Comparison of ENCODE assay signal across 9 mouse cellular contexts in genomic region chr11:95857306-95857705, GRCm38 (mm10). TPM values are rescaled to one million over a fixed set of nuclear protein-coding genes. Genes with fewer than 3 reads are reported as not detected.
DNase-seq lines count a peak whose midpoint lies in the region; ATAC-seq and TF ChIP-seq lines count a peak whose summit lies in the region.
"Had no signal": no experiment of that assay in that cellular context is flagged by ENCODE, and none has a peak within 500 bp of the region (broad histone marks: within the 10 kb centered on the region; RNA-seq: fewer than 3 reads in every experiment).

No protein-coding gene starts in this region.

- ATAC-seq in liver, embryonic 14.5 days (ENCODE audit: insufficient read depth), result no peak
- no peak for ATAC-seq in liver, embryonic 11.5 days (replicated peaks; ENCODE audit: low FRiP score)
- ATAC-seq in forebrain, embryonic 13.5 days, result no peak
- no peak for ATAC-seq in neural tube, embryonic 13.5 days (ENCODE audit: low read depth)

- no peak for DNase-seq in liver, embryonic 14.5 days (ENCODE audit: low read depth in 3 of 3, low spot score in 3 of 3)
- DNase-seq in liver, embryonic 11.5 days (ENCODE audit: low spot score), result no peak
- DNase-seq in brain, adult 2 months (ENCODE audit: low read depth, low spot score), result peak; percentile 76
- DNase-seq in right cerebral cortex, postnatal 36 days (ENCODE audit: low spot score in 2 of 2), result no peak
- DNase-seq in right cerebral cortex, postnatal 10 days (ENCODE audit: low spot score in 2 of 2), result no peak

- H3K36me3 ChIP-seq in liver, embryonic 14.5 days (replicated peaks; ENCODE audit: control insufficient read depth, insufficient read depth, low read depth), result no peaks in the 10 kb centered on the region
- H3K36me3 ChIP-seq in liver, embryonic 11.5 days (ENCODE audit: control insufficient read depth, insufficient read depth, low read length), result no peaks in the 10 kb centered on the region
- H3K36me3 ChIP-seq in forebrain, embryonic 13.5 days (ENCODE audit: poor library complexity, severe bottlenecking), result no peaks in the 10 kb centered on the region
- no peaks in the 10 kb centered on the region for H3K36me3 ChIP-seq in neural tube, embryonic 13.5 days

- H3K4me3 ChIP-seq in liver, embryonic 14.5 days (ENCODE audit: insufficient read depth in 1 of 2, low read depth in 2 of 2, low read length in 2 of 2), result no peak overlapping the region; a peak in 1 of 4 replicates
- H3K4me3 ChIP-seq in liver, embryonic 11.5 days (ENCODE audit: low read depth, low read length), result no peak overlapping the region
- H3K4me3 ChIP-seq in forebrain, embryonic 13.5 days, result 0 out of 2 replicates have a peak overlapping the region, but pooled peaks have one; percentile 78
- H3K4me3 ChIP-seq in neural tube, embryonic 13.5 days, result peak overlapping the region; percentile 76

- TF ChIP-seq EP300 in liver, embryonic 14.5 days (IDR thresholded peaks at IDR 0.05; ENCODE audit: low read depth), result no peak

- WGBS in liver, embryonic 14.5 days (ENCODE audit: insufficient replicate concordance), result 82% methylated on average over 4 of the region's 4 CpGs
- 73% methylated on average over 4 of the region's 4 CpGs for WGBS in liver, embryonic 11.5 days
- 83% methylated on average over 4 of the region's 4 CpGs for WGBS in forebrain, embryonic 13.5 days
- 85% methylated on average over 4 of the region's 4 CpGs for WGBS in neural tube, embryonic 13.5 days

- H3K9ac ChIP-seq in liver, embryonic 14.5 days (replicated peaks), result no peak overlapping the region; the same call in 1 of the 2 replicates
- H3K9ac ChIP-seq in liver, embryonic 11.5 days (ENCODE audit: low read depth, low read length), result no peak overlapping the region
- H3K9ac ChIP-seq in forebrain, embryonic 13.5 days, result no peak overlapping the region
- H3K9ac ChIP-seq in neural tube, embryonic 13.5 days, result 0 out of 2 replicates have a peak overlapping the region, but pooled peaks have one; percentile 2

- peak overlapping the region; percentile 95 for H3K4me2 ChIP-seq in liver, embryonic 14.5 days (ENCODE audit: low read depth)
- H3K4me2 ChIP-seq in liver, embryonic 11.5 days, result no peak overlapping the region
- peak overlapping the region; percentile 70 for H3K4me2 ChIP-seq in forebrain, embryonic 13.5 days
- peak overlapping the region; percentile 75 for H3K4me2 ChIP-seq in neural tube, embryonic 13.5 days

- no peak overlapping the region; the same call in 1 of the 2 replicates for H3K27ac ChIP-seq in liver, embryonic 14.5 days
- no peak overlapping the region for H3K27ac ChIP-seq in liver, embryonic 11.5 days (ENCODE audit: low read depth, low read length)
- H3K27ac ChIP-seq in forebrain, embryonic 13.5 days, result no peak overlapping the region
- H3K27ac ChIP-seq in neural tube, embryonic 13.5 days (replicated peaks), result peak overlapping the region; percentile 93; the same call in 1 of the 2 replicates

- H3K4me1 ChIP-seq in liver, embryonic 14.5 days (replicated peaks; ENCODE audit: control insufficient read depth in 2 of 2, insufficient read depth in 2 of 2, low read length in 1 of 2), result peaks cover 17 to 20% of the 10 kb centered on the region in 2 experiments
- peaks cover 17% of the 10 kb centered on the region for H3K4me1 ChIP-seq in liver, embryonic 11.5 days (replicated peaks; ENCODE audit: control insufficient read depth, insufficient read depth, low read length)
- peaks cover 15% of the 10 kb centered on the region for H3K4me1 ChIP-seq in forebrain, embryonic 13.5 days
- peaks cover 20% of the 10 kb centered on the region for H3K4me1 ChIP-seq in neural tube, embryonic 13.5 days (replicated peaks)

- TF ChIP-seq CTCF in liver, embryonic 14.5 days (IDR thresholded peaks at IDR 0.05; ENCODE audit: low read depth), result no peak

- H3K27me3 ChIP-seq in liver, embryonic 14.5 days (ENCODE audit: control insufficient read depth, insufficient read depth, low read length), result no peaks in the 10 kb centered on the region; the same call in 1 of the 2 replicates
- H3K27me3 ChIP-seq in liver, embryonic 11.5 days (replicated peaks; ENCODE audit: control insufficient read depth, insufficient read depth, low read length), result 0 out of 2 replicates have a peak, but pooled peaks cover 1% of the 10 kb centered on the region
- peaks cover 2% of the 10 kb centered on the region; the same call in 1 of the 2 replicates for H3K27me3 ChIP-seq in forebrain, embryonic 13.5 days
- H3K27me3 ChIP-seq in neural tube, embryonic 13.5 days, result no peaks in the 10 kb centered on the region

- H3K9me3 ChIP-seq in liver, embryonic 14.5 days (ENCODE audit: control insufficient read depth, low read length), result no peaks in the 10 kb centered on the region
- H3K9me3 ChIP-seq in liver, embryonic 11.5 days (ENCODE audit: control insufficient read depth, low read length), result no peaks in the 10 kb centered on the region
- H3K9me3 ChIP-seq in forebrain, embryonic 13.5 days (replicated peaks), result no peaks in the 10 kb centered on the region
- H3K9me3 ChIP-seq in neural tube, embryonic 13.5 days, result no peaks in the 10 kb centered on the region

RNA-seq across cellular contexts. Expression of gene Abi3, which starts 15.0 kb away (rescaled TPM):
- 4.9 and 6.2 TPM in 2 replicates for polyA plus RNA-seq in liver, embryonic 14.5 days (2012; rRNA removed)
- polyA plus RNA-seq in liver, embryonic 14.5 days (2014; fragmentation: Nextera tagmentation; extraction: Ambion mirVana), result 2.3 and 3.8 TPM in 2 replicates
- polyA plus RNA-seq in liver, embryonic 11.5 days (2014; fragmentation: Nextera tagmentation; extraction: Ambion mirVana), result 6.4 and 7.9 TPM in 2 replicates
- 0.96 and 1.5 TPM in 2 replicates for polyA plus RNA-seq in forebrain, embryonic 13.5 days (2015; fragmentation: Nextera tagmentation; extraction: Ambion mirVana)
- polyA plus RNA-seq in neural tube, embryonic 13.5 days (2015; fragmentation: Nextera tagmentation; extraction: Ambion mirVana), result 2.5 and 2.6 TPM in 2 replicates

RNA-seq across cellular contexts. Expression of gene Gngt2, which starts 20.3 kb away (rescaled TPM):
- 6.9 and 13.0 TPM in 2 replicates for polyA plus RNA-seq in liver, embryonic 14.5 days (2012; rRNA removed)
- polyA plus RNA-seq in liver, embryonic 14.5 days (2014; fragmentation: Nextera tagmentation; extraction: Ambion mirVana), result 16.5 and 17.5 TPM in 2 replicates
- 19.5 and 22.3 TPM in 2 replicates for polyA plus RNA-seq in liver, embryonic 11.5 days (2014; fragmentation: Nextera tagmentation; extraction: Ambion mirVana)
- 1.4 and 2.8 TPM in 2 replicates for polyA plus RNA-seq in forebrain, embryonic 13.5 days (2015; fragmentation: Nextera tagmentation; extraction: Ambion mirVana)
- polyA plus RNA-seq in neural tube, embryonic 13.5 days (2015; fragmentation: Nextera tagmentation; extraction: Ambion mirVana), result 3.2 and 4.6 TPM in 2 replicates

RNA-seq across cellular contexts. Expression of gene Phospho1, which starts 33.0 kb away (rescaled TPM):
- 21.4 and 22.0 TPM in 2 replicates for polyA plus RNA-seq in liver, embryonic 14.5 days (2012; rRNA removed)
- polyA plus RNA-seq in liver, embryonic 14.5 days (2014; fragmentation: Nextera tagmentation; extraction: Ambion mirVana), result 5.7 and 6.6 TPM in 2 replicates
- 0.48 and 0.74 TPM in 2 replicates for polyA plus RNA-seq in liver, embryonic 11.5 days (2014; fragmentation: Nextera tagmentation; extraction: Ambion mirVana)
- not detected in 2 replicates for polyA plus RNA-seq in forebrain, embryonic 13.5 days (2015; fragmentation: Nextera tagmentation; extraction: Ambion mirVana)
- polyA plus RNA-seq in neural tube, embryonic 13.5 days (2015; fragmentation: Nextera tagmentation; extraction: Ambion mirVana), result not detected in 2 replicates

RNA-seq across cellular contexts. Expression of gene B4galnt2, which starts 57.4 kb away (rescaled TPM):
- 0.02 TPM in 2 replicates for polyA plus RNA-seq in liver, embryonic 14.5 days (2012; rRNA removed)
- 0.09 TPM in 1 of 2 replicates, not detected in the other for polyA plus RNA-seq in liver, embryonic 14.5 days (2014; fragmentation: Nextera tagmentation; extraction: Ambion mirVana)
- 0.34 and 0.51 TPM in 2 replicates for polyA plus RNA-seq in liver, embryonic 11.5 days (2014; fragmentation: Nextera tagmentation; extraction: Ambion mirVana)
- not detected in 2 replicates for polyA plus RNA-seq in forebrain, embryonic 13.5 days (2015; fragmentation: Nextera tagmentation; extraction: Ambion mirVana)
- not detected in 2 replicates for polyA plus RNA-seq in neural tube, embryonic 13.5 days (2015; fragmentation: Nextera tagmentation; extraction: Ambion mirVana)
- polyA plus RNA-seq: limb, embryonic 14.5 days; urinary bladder, adult 2 months had no signal

Comparison
In these comparisons a context has a peak if more than half of its experiments do, and no peak if none do; other contexts are left out.
1. H3K4me3 ChIP-seq: peak in forebrain, embryonic 13.5 days (single experiment) and neural tube, embryonic 13.5 days (single experiment); none in liver, embryonic 14.5 days (0 of 2) and liver, embryonic 11.5 days (single experiment).